Mouse (Mus musculus): ENCODE data around the gene Chrng. TPM values are rescaled to one million over a fixed set of nuclear protein-coding genes. Genes with fewer than 3 reads are reported as not detected.

The Chrng gene
- total and polyA plus RNA-seq, 3 experiments: not detected

GRCm38 (mm10) chr1:87211431-87211830, 7.0 kb downstream of the Chrng start:
- Histone ChIP-seq H3K9ac (ENCODE audit: low read depth, low read length) (no peak overlapping the region), H3K4me1 (ENCODE audit: control insufficient read depth, insufficient read depth, low read length) (peaks cover 8% of the 10 kb centered on the region), H3K27ac (no peak overlapping the region), H3K27me3 (ENCODE audit: control insufficient read depth, insufficient read depth, low read length) (no peaks in the 10 kb centered on the region), H3K36me3 (ENCODE audit: control insufficient read depth, insufficient read depth, low read length) (peaks cover 11% of the 10 kb centered on the region), H3K4me3 (no peak overlapping the region), H3K79me2 (replicated peaks; ENCODE audit: control insufficient read depth, insufficient read depth, low read length) (peaks cover 5% of the 10 kb centered on the region)
- WGBS: 69% methylated on average over 4 of the region's 4 CpGs
- no peak for DNase-seq
- intact Hi-C loops (cut with DNase I): no loop called here
- no peak for TF ChIP-seq POLR2A (IDR thresholded peaks at IDR 0.05; ENCODE audit: insufficient read depth, low read depth, low read length)
- TF ChIP-seq EP300 (IDR thresholded peaks at IDR 0.05; ENCODE audit: insufficient read depth, low read depth, low read length): no peak
- TF ChIP-seq CTCF (IDR thresholded peaks at IDR 0.05): no peak

DNA sequence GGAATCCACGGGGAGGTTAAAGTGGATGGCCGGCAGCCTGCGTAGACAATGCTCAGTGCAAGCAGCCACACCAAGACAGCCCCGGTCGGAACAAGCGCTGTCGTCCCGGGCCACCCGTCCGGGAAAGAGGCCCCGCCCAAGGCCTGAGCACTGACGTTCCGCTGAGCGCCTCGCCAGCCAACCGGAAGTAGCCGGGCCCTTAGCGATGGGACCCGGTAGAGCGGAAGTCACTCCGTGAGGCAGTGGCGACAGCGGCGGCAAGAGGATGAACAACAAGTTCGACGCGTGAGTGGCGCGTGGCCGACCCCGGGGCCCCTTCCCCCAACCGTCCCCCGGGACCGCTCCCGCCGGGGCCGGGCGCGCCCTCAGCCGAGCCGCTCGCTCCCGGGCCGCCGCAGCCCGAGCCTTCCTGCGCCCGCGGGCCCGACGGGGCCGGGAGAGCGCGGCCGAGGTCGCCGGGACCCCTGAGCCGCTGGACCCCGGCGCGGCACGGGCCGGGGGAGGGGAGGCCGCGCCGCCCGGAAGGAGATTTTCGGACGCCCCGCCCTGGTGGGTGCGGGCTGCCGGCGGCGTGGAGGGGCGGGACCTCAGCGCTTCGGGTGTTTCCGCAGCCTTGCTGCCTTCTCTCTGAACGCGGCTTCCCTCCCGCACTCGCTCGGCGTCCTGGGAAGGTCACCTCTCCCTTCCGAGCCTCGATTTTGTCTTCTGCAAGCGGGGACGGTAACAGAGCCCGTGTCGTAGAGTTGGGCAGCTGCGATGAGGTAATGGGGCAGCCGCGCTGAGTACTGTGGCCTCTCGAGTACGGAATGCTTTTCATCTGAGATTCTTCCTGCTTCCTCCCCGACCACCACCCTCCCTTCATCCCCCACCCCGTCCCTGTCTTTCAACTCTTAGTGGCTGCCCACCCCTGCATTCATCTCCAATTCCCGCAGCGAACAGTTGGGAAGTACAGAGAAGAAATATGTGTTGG, 9.6 kb downstream of the Chrng start, which contains the start of gene Eif4e2:
Gene Eif4e2, plus strand, starts transcription at position 180 of the 970 bp plus-strand sequence.
- Histone ChIP-seq H3K36me3 (ENCODE audit: control insufficient read depth, insufficient read depth, low read length) (peaks cover 19% of the 10 kb centered on the region), H3K4me3 (peak within 1 kb of the TSS; percentile 55), H3K9ac (ENCODE audit: low read depth, low read length) (peak within 1 kb of the TSS; percentile 88), H3K79me2 (replicated peaks; ENCODE audit: control insufficient read depth, insufficient read depth, low read length) (peaks cover 5% of the 10 kb centered on the region), H3K27ac (peak within 1 kb of the TSS; percentile 96), H3K27me3 (ENCODE audit: control insufficient read depth, insufficient read depth, low read length) (no peaks in the 10 kb centered on the region), H3K4me1 (ENCODE audit: control insufficient read depth, insufficient read depth, low read length) (peaks cover 10% of the 10 kb centered on the region)
- intact Hi-C loops (cut with DNase I): no loop called here
- DNase-seq: peak; percentile 94 to 96
- TF ChIP-seq POLR2A (IDR thresholded peaks at IDR 0.05; ENCODE audit: insufficient read depth, low read depth, low read length) (peak; percentile 88), CTCF (IDR thresholded peaks at IDR 0.05) (peak; percentile 23; the same call in 1 of the 2 replicates), EP300 (IDR thresholded peaks at IDR 0.05; ENCODE audit: insufficient read depth, low read depth, low read length) (0 out of 2 replicates have a peak, but pooled peaks have one; percentile 3)
- under 1% methylated on average over 87 of the region's 99 CpGs for WGBS

- Histone ChIP-seq H3K27ac (peak overlapping the region; percentile 96), H3K9ac (ENCODE audit: low read depth, low read length) (peak overlapping the region; percentile 31), H3K4me3 (peak overlapping the region; percentile 55), H3K27me3 (ENCODE audit: control insufficient read depth, insufficient read depth, low read length) (no peaks in the 10 kb centered on the region), H3K4me1 (ENCODE audit: control insufficient read depth, insufficient read depth, low read length) (peaks cover 10% of the 10 kb centered on the region), H3K36me3 (ENCODE audit: control insufficient read depth, insufficient read depth, low read length) (peaks cover 21% of the 10 kb centered on the region), H3K79me2 (replicated peaks; ENCODE audit: control insufficient read depth, insufficient read depth, low read length) (peaks cover 5% of the 10 kb centered on the region)
- no peak for TF ChIP-seq POLR2A (IDR thresholded peaks at IDR 0.05; ENCODE audit: insufficient read depth, low read depth, low read length)
- TF ChIP-seq EP300 (IDR thresholded peaks at IDR 0.05; ENCODE audit: insufficient read depth, low read depth, low read length): no peak
- TF ChIP-seq CTCF (IDR thresholded peaks at IDR 0.05): no peak
- no peak for DNase-seq
- intact Hi-C loops (cut with DNase I): no loop called here
- WGBS: 9% methylated on average over 4 of the region's 4 CpGs
Measured at GRCm38 (mm10) chr1:87214748-87215147, 10.3 kb downstream of the Chrng start.

- TF ChIP-seq CTCF (IDR thresholded peaks at IDR 0.05) (peak; percentile 80), POLR2A (IDR thresholded peaks at IDR 0.05; ENCODE audit: insufficient read depth, low read depth, low read length) (no peak)
- WGBS: 47% methylated on average over 3 of the region's 3 CpGs
- Histone ChIP-seq H3K27ac (no peak overlapping the region), H3K79me2 (replicated peaks; ENCODE audit: control insufficient read depth, insufficient read depth, low read length) (peaks cover 5% of the 10 kb centered on the region), H3K4me1 (ENCODE audit: control insufficient read depth, insufficient read depth, low read length) (peaks cover 10% of the 10 kb centered on the region), H3K36me3 (ENCODE audit: control insufficient read depth, insufficient read depth, low read length) (peaks cover 29% of the 10 kb centered on the region), H3K9ac (ENCODE audit: low read depth, low read length) (no peak overlapping the region), H3K27me3 (ENCODE audit: control insufficient read depth, insufficient read depth, low read length) (no peaks in the 10 kb centered on the region), H3K4me3 (no peak overlapping the region)
- intact Hi-C loops (cut with DNase I): no loop called here
- DNase-seq: no peak
Measured at GRCm38 (mm10) chr1:87217938-87218337, 13.5 kb downstream of the Chrng start.

- no peak overlapping the region for H3K4me3 ChIP-seq
- peaks cover 8% of the 10 kb centered on the region for H3K36me3 ChIP-seq (ENCODE audit: control insufficient read depth, insufficient read depth, low read length)
- H3K27me3 ChIP-seq (ENCODE audit: control insufficient read depth, insufficient read depth, low read length): no peaks in the 10 kb centered on the region
- WGBS: 93% methylated on average over 8 of the region's 8 CpGs
- no peak for DNase-seq
- H3K79me2 ChIP-seq (replicated peaks; ENCODE audit: control insufficient read depth, insufficient read depth, low read length): no peaks in the 10 kb centered on the region
- intact Hi-C loops (cut with DNase I): loop anchor here (10.0 kb wide), 1 partner anchor 1161 kb away; the partner anchor contains the start of gene Psmd1
- H3K27ac ChIP-seq: no peak overlapping the region
- no peak for TF ChIP-seq POLR2A (IDR thresholded peaks at IDR 0.05; ENCODE audit: insufficient read depth, low read depth, low read length)
- TF ChIP-seq CTCF (IDR thresholded peaks at IDR 0.05): no peak
- TF ChIP-seq EP300 (IDR thresholded peaks at IDR 0.05; ENCODE audit: insufficient read depth, low read depth, low read length): no peak
- no peak overlapping the region for H3K9ac ChIP-seq (ENCODE audit: low read depth, low read length)
- no peaks in the 10 kb centered on the region for H3K4me1 ChIP-seq (ENCODE audit: control insufficient read depth, insufficient read depth, low read length)
Measured at GRCm38 (mm10) chr1:87225739-87226138, 21.3 kb downstream of the Chrng start.
